Mouse (Mus musculus) hindbrain, embryonic 14.5 days (tissue): ENCODE measurements around the gene Zfp607b. TPM values are rescaled to one million over a fixed set of nuclear protein-coding genes. Genes with fewer than 3 reads are reported as not detected.
A peak's percentile ranks its signal among the peaks of the same experiment; 100 is the strongest.

Experiments used
- ATAC-seq: fragments of 200-750 bp; cut with Nextera tagmentation; 2 replicates; pipeline ENCODE4 v1.8.0; 2017; ENCODE audit warnings: moderate number of reproducible peaks, mild to moderate bottlenecking, moderate TSS enrichment, moderate library complexity; ENCODE audit not compliant: low FRiP score
- DNase-seq: peaks from one replicate; pipeline ENCODE4 v3.0.0-alpha.2; 2015; ENCODE audit warnings: low spot score
- H3K27ac ChIP-seq: fragments of 300-500 bp; sonication (generic); 2 replicates; pipeline ENCODE4 v1.5.1; 2014; ENCODE audit warnings: mild to moderate bottlenecking, moderate library complexity
- H3K27me3 ChIP-seq: fragments of 300-500 bp; sonication (generic); 2 replicates; pipeline ENCODE4 v1.6.1; 2014; ENCODE audit warnings: mild to moderate bottlenecking, low read length, mixed read lengths; ENCODE audit not compliant: control insufficient read depth, insufficient read depth
- H3K36me3 ChIP-seq: fragments of 300-500 bp; sonication (generic); replicated peaks from 2 replicates; pipeline ENCODE4 v1.6.1; 2014; ENCODE audit not compliant: control insufficient read depth, insufficient read depth
- H3K4me1 ChIP-seq: fragments of 300-500 bp; sonication (generic); replicated peaks from 2 replicates; pipeline ENCODE4 v1.6.1; 2014; ENCODE audit warnings: antibody characterized with exemption, low read length, mixed read lengths; ENCODE audit not compliant: control insufficient read depth, insufficient read depth
- H3K4me2 ChIP-seq: fragments of 300-500 bp; sonication (generic); replicated peaks from 2 replicates; pipeline ENCODE4 v1.6.1; 2014; ENCODE audit warnings: mild to moderate bottlenecking, moderate library complexity
- H3K4me3 ChIP-seq: fragments of 300-500 bp; sonication (generic); replicated peaks from 2 replicates; pipeline ENCODE4 v1.5.1; 2014; ENCODE audit warnings: mild to moderate bottlenecking, low read length
- H3K9ac ChIP-seq: fragments of 300-500 bp; sonication (generic); 2 replicates; pipeline ENCODE4 v1.6.1; 2014
- H3K9me3 ChIP-seq: fragments of 300-500 bp; sonication (generic); 2 replicates; pipeline ENCODE4 v1.6.1; 2016; ENCODE audit warnings: low read length; ENCODE audit not compliant: control insufficient read depth
- WGBS: fragments of 180-500 bp; shearing (Covaris S2); extraction: QIAGEN DNeasy Blood & Tissue Kit; methylation state at CpG from one replicate; pipeline ENCODE4 v1.1.7; 2014; 5-methylcytosine and 5-hydroxymethylcytosine counted together
- polyA plus RNA-seq: library from polyadenylated mRNA; unstranded; fragments of >200 nt; fragmentation: Nextera tagmentation; extraction: Ambion mirVana; gene quantifications from 2 replicates; pipeline ENCODE4 v1.2.1, GENCODE M21; 2014

The Zfp607b gene
- polyA plus RNA-seq, 1 experiment from 2014 or later, result 11.8 TPM

GRCm38 (mm10) chr7:27674522-27675221 lies 14.5 kb upstream of the Zfp607b start, which contains the start of gene Map3k10:
Gene Map3k10 (minus strand): TSS chr7:27674598.
- ATAC-seq (peak; percentile 97), DNase-seq (peak; percentile 95)
- WGBS, result 1% methylated on average over 30 of the region's 31 CpGs
- Histone ChIP-seq H3K27me3 (no peaks in the 10 kb centered on the region), H3K4me1 (peaks cover 23% of the 10 kb centered on the region), H3K9ac (peak within 1 kb of the TSS; percentile 95), H3K4me3 (peak within 1 kb of the TSS; percentile 93), H3K27ac (peak within 1 kb of the TSS; percentile 87), H3K36me3 (peaks cover 15% of the 10 kb centered on the region), H3K4me2 (peak within 1 kb of the TSS; percentile 86), H3K9me3 (no peaks in the 10 kb centered on the region)

GRCm38 (mm10) chr7:27675222-27675612 lies 13.9 kb upstream of the Zfp607b start:
- H3K36me3 ChIP-seq, result peaks cover 12% of the 10 kb centered on the region
- no peaks in the 10 kb centered on the region for H3K27me3 ChIP-seq
- peak overlapping the region; percentile 86 for H3K4me2 ChIP-seq
- DNase-seq, result no peak
- H3K9me3 ChIP-seq, result no peaks in the 10 kb centered on the region
- peak overlapping the region; percentile 95 for H3K9ac ChIP-seq
- no peak overlapping the region for H3K27ac ChIP-seq
- WGBS, result 23% methylated on average over 14 of the region's 14 CpGs
- H3K4me3 ChIP-seq, result peak overlapping the region; percentile 93
- peaks cover 23% of the 10 kb centered on the region for H3K4me1 ChIP-seq
- ATAC-seq, result no peak

- Histone ChIP-seq H3K4me3 (no peak overlapping the region), H3K9ac (no peak overlapping the region), H3K27ac (no peak overlapping the region), H3K36me3 (no peaks in the 10 kb centered on the region), H3K27me3 (no peaks in the 10 kb centered on the region), H3K9me3 (no peaks in the 10 kb centered on the region), H3K4me1 (peaks cover 2% of the 10 kb centered on the region), H3K4me2 (no peak overlapping the region)
- 76% methylated on average over 2 of the region's 2 CpGs for WGBS
- DNase-seq (no peak), ATAC-seq (no peak)
Observed at GRCm38 (mm10) chr7:27683218-27683617, 5.9 kb upstream of the Zfp607b start.

GRCm38 (mm10) chr7:27685220-27685619 lies 3.9 kb upstream of the Zfp607b start:
- Histone ChIP-seq H3K9me3 (no peaks in the 10 kb centered on the region), H3K9ac (peak overlapping the region; percentile 42), H3K36me3 (no peaks in the 10 kb centered on the region), H3K4me1 (peaks cover 13% of the 10 kb centered on the region), H3K4me3 (peak overlapping the region; percentile 2; the same call in 1 of the 2 replicates), H3K27ac (no peak overlapping the region), H3K4me2 (peak overlapping the region; percentile 39), H3K27me3 (no peaks in the 10 kb centered on the region)
- DNase-seq (no peak), ATAC-seq (no peak)
- 45% methylated on average over 5 of the region's 5 CpGs for WGBS

GRCm38 (mm10) chr7:27685681-27686080 lies 3.5 kb upstream of the Zfp607b start:
- DNase-seq (peak; percentile 71), ATAC-seq (no peak)
- no peaks in the 10 kb centered on the region for H3K27me3 ChIP-seq
- no peaks in the 10 kb centered on the region for H3K36me3 ChIP-seq
- peak overlapping the region; percentile 39 for H3K4me2 ChIP-seq
- H3K9me3 ChIP-seq, result no peaks in the 10 kb centered on the region
- 3% methylated on average over 6 of the region's 6 CpGs for WGBS
- H3K4me3 ChIP-seq, result peak overlapping the region; percentile 2; the same call in 1 of the 2 replicates
- H3K9ac ChIP-seq, result peak overlapping the region; percentile 42
- H3K27ac ChIP-seq, result no peak overlapping the region
- peaks cover 13% of the 10 kb centered on the region for H3K4me1 ChIP-seq

GRCm38 (mm10) chr7:27687043-27687442 lies 2.1 kb upstream of the Zfp607b start:
- no peaks in the 10 kb centered on the region for H3K9me3 ChIP-seq
- no peak overlapping the region for H3K4me2 ChIP-seq
- H3K4me3 ChIP-seq, result no peak overlapping the region
- ATAC-seq (no peak), DNase-seq (no peak)
- H3K36me3 ChIP-seq, result no peaks in the 10 kb centered on the region
- peaks cover 13% of the 10 kb centered on the region for H3K4me1 ChIP-seq
- H3K27ac ChIP-seq, result no peak overlapping the region
- WGBS, result 86% methylated on average over 1 of the region's 1 CpGs
- H3K9ac ChIP-seq, result no peak overlapping the region
- H3K27me3 ChIP-seq, result no peaks in the 10 kb centered on the region

- Histone ChIP-seq H3K4me2 (peak overlapping the region; percentile 86), H3K9ac (peak overlapping the region; percentile 66), H3K4me1 (peaks cover 13% of the 10 kb centered on the region), H3K36me3 (no peaks in the 10 kb centered on the region), H3K27ac (no peak overlapping the region), H3K27me3 (no peaks in the 10 kb centered on the region), H3K4me3 (peak overlapping the region; percentile 41; the same call in 1 of the 2 replicates), H3K9me3 (no peaks in the 10 kb centered on the region)
- 66% methylated on average over 3 of the region's 3 CpGs for WGBS
- no peak for ATAC-seq
- no peak for DNase-seq
Observed at GRCm38 (mm10) chr7:27687836-27688235, 1.3 kb upstream of the Zfp607b start.

GRCm38 (mm10) chr7:27688246-27688788 lies 823 bp upstream of the Zfp607b start:
- DNase-seq (no peak), ATAC-seq (no peak)
- H3K9ac ChIP-seq, result peak overlapping the region; percentile 66
- peak overlapping the region; percentile 83 for H3K27ac ChIP-seq
- H3K9me3 ChIP-seq, result no peaks in the 10 kb centered on the region
- peaks cover 13% of the 10 kb centered on the region for H3K4me1 ChIP-seq
- H3K36me3 ChIP-seq, result no peaks in the 10 kb centered on the region
- 31% methylated on average over 14 of the region's 14 CpGs for WGBS
- peak overlapping the region; percentile 86 for H3K4me2 ChIP-seq
- H3K27me3 ChIP-seq, result no peaks in the 10 kb centered on the region
- H3K4me3 ChIP-seq, result peak overlapping the region; percentile 41

GRCm38 (mm10) chr7:27691076-27691475 lies 1.9 kb downstream of the Zfp607b start:
- Histone ChIP-seq H3K27me3 (no peaks in the 10 kb centered on the region), H3K9ac (no peak overlapping the region), H3K4me2 (no peak overlapping the region), H3K27ac (no peak overlapping the region), H3K36me3 (0 out of 2 replicates have a peak, but pooled peaks cover 6% of the 10 kb centered on the region), H3K9me3 (no peaks in the 10 kb centered on the region), H3K4me1 (peaks cover 13% of the 10 kb centered on the region), H3K4me3 (no peak overlapping the region)
- DNase-seq (peak; percentile 42), ATAC-seq (no peak)
- 37% methylated on average over 5 of the region's 5 CpGs for WGBS
